Mouse (Mus musculus) liver, embryonic 13.5 days (tissue): ENCODE measurements around the gene Garem2. TPM values are rescaled to one million over a fixed set of nuclear protein-coding genes. Genes with fewer than 3 reads are reported as not detected.
"Not testable (repeated sequence)": the region's sequence is repeated elsewhere in the genome, so short reads cannot be mapped to it uniquely, and the experiment has no call there.

Source experiments
- ATAC-seq: fragments of 200-750 bp; cut with Nextera tagmentation; 2 replicates; pipeline ENCODE4 v1.8.0; 2017; ENCODE audit warnings: low read depth, mild to moderate bottlenecking, moderate number of reproducible peaks, moderate library complexity
- DNase-seq: peaks from one replicate; pipeline ENCODE4 v3.0.0; 2022
- H3K27ac ChIP-seq: fragments of 300-500 bp; sonication (generic); 2 replicates; pipeline ENCODE4 v1.5.1; 2015; ENCODE audit warnings: moderate library complexity, mild to moderate bottlenecking, inconsistent platforms
- H3K27me3 ChIP-seq: fragments of 300-500 bp; sonication (generic); 2 replicates; pipeline ENCODE4 v1.6.1; 2015; ENCODE audit warnings: mild to moderate bottlenecking, inconsistent platforms
- H3K36me3 ChIP-seq: fragments of 300-500 bp; sonication (generic); 2 replicates; pipeline ENCODE4 v1.6.1; 2015; ENCODE audit warnings: mild to moderate bottlenecking, inconsistent platforms
- H3K4me1 ChIP-seq: fragments of 300-500 bp; sonication (generic); replicated peaks from 2 replicates; pipeline ENCODE4 v1.6.1; 2015; ENCODE audit warnings: inconsistent platforms
- H3K4me2 ChIP-seq: fragments of 300-500 bp; sonication (generic); 2 replicates; pipeline ENCODE4 v1.6.1; 2015; ENCODE audit warnings: inconsistent platforms, mild to moderate bottlenecking, moderate library complexity
- H3K4me3 ChIP-seq: fragments of 300-500 bp; sonication (generic); replicated peaks from 2 replicates; pipeline ENCODE4 v1.5.1; 2015; ENCODE audit warnings: mild to moderate bottlenecking, inconsistent platforms
- H3K9ac ChIP-seq: fragments of 300-500 bp; sonication (generic); 2 replicates; pipeline ENCODE4 v1.6.1; 2015; ENCODE audit warnings: mild to moderate bottlenecking, inconsistent platforms
- H3K9me3 ChIP-seq: fragments of 300-500 bp; sonication (generic); replicated peaks from 2 replicates; pipeline ENCODE4 v1.6.1; 2016; ENCODE audit warnings: inconsistent platforms
- WGBS: fragments of 180-500 bp; shearing (Covaris S2); methylation state at CpG from one replicate; pipeline ENCODE4 v1.1.7; 2015; ENCODE audit not compliant: insufficient replicate concordance; 5-methylcytosine and 5-hydroxymethylcytosine counted together
- polyA plus RNA-seq: library from polyadenylated mRNA; unstranded; fragments of >200 nt; fragmentation: Nextera tagmentation; extraction: Ambion mirVana; gene quantifications from 2 replicates; pipeline ENCODE4 v1.2.1, GENCODE M21; 2015

Gene Garem2
- 0.03 TPM in 2 replicates for polyA plus RNA-seq

DNA sequence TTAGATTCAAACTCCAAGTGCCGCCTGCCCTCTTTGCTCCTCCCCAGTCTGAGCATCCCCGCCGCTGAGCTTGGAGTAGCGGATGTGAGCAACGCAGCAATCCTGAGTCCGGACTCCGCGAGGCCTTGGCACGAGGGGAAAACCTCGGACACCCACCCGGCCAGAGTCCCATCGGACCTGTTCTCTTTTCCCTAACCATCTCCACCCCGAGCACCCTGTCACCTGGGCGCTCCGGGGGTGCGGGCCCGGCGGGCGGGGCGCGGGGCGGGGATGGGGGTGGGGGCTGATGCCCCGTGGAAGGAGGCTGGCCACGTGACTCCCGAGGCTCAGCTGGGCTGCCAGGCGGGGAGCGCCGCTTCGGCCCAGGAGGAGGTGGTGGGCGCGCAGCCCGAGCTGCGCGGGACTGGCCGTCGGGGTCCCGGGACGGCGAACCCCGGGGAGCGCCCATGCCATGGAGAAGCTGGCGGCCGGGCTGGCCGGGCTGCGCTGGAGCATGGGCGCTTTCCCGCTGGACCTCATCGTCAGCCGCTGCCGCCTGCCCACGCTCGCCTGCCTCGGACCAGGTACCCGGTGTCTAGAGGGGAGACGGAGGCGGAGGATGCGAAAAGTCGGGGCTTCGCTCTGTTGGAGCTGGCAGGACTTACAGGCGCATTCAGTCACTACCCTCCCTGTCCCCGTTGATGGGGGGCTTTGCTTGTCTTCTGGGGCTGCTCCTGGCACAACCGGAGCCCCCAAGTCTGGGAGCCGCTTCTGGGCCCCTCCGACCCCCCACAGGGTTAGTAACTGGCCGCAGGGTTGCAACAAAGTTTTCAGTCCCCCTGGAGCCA, at the start of gene Garem2:
TSS of gene Garem2 (plus strand) at position 321 of the 827 bp plus-strand sequence.
- Histone ChIP-seq H3K9me3 (peaks cover 8% of the 10 kb centered on the region; the same call in 1 of the 2 replicates), H3K27me3 (peaks cover 79% of the 10 kb centered on the region), H3K9ac (no peak within 1 kb of the TSS), H3K4me1 (peaks cover 7% of the 10 kb centered on the region), H3K27ac (no peak within 1 kb of the TSS), H3K4me2 (peak within 1 kb of the TSS; percentile 58), H3K4me3 (peak within 1 kb of the TSS; percentile 44), H3K36me3 (no peaks in the 10 kb centered on the region)
- no peak for DNase-seq
- WGBS, result 2% methylated on average over 62 of the region's 65 CpGs
- ATAC-seq, result no peak

DNA sequence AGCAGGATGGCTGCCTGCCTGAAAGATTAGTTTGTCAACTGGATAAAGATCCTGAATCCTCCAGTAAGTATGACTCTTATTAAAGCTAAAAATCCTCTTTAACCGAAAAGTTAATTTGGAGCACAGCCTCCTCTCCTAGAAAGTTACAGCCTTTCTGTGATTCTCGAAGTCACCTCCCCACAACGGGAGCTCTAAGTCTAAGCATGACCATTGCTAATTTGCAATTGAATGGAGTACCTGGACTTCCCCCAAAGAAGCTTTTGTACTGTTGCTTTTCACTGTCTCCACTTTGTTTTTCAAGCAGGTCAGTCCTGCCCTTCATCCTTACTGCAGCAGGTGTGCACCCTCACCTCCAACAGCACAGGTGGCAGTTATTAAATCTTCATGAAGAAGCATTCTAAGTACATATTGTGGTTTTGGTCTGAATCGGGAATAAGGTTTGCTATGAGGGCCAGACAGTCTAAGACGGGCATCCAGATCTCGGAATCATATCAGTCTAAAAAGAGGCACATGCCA, 46.7 kb upstream of the Garem2 start:
- Histone ChIP-seq H3K36me3 (peaks cover 46% of the 10 kb centered on the region), H3K4me2 (no peak overlapping the region), H3K9ac (no peak overlapping the region), H3K4me3 (no peak overlapping the region), H3K4me1 (no peaks in the 10 kb centered on the region), H3K27me3 (no peaks in the 10 kb centered on the region), H3K9me3 (no peaks in the 10 kb centered on the region), H3K27ac (no peak overlapping the region)
- DNase-seq (no peak), ATAC-seq (no peak)
- 82% methylated on average over 6 of the region's 6 CpGs for WGBS

DNA sequence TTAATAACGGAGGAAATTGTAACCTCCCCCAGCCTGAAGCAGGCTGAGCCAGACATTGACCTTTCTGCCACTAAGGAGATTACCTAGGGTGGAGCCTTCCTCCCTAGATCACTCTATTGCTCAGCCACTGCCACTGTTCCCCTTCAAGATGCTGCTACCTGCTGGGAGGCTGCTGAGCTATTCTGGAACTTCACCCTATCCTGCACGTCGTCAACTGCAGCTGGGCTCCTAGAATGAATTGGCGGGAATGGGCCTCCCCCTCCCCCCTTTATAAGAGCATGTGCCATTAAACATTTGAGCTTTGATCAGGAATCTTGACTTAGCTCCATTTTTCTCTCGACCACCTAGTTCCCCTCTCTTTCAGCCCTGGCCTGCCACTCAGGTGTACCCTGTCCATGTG, 45.4 kb upstream of the Garem2 start:
- not testable (repeated sequence) for ATAC-seq, H3K4me3 ChIP-seq, H3K4me1 ChIP-seq, H3K4me2 ChIP-seq, H3K27ac ChIP-seq, H3K9ac ChIP-seq, H3K9me3 ChIP-seq, DNase-seq, H3K27me3 ChIP-seq
- 76% methylated on average over 5 of the region's 5 CpGs for WGBS
- peaks cover 59% of the 10 kb centered on the region for H3K36me3 ChIP-seq

DNA sequence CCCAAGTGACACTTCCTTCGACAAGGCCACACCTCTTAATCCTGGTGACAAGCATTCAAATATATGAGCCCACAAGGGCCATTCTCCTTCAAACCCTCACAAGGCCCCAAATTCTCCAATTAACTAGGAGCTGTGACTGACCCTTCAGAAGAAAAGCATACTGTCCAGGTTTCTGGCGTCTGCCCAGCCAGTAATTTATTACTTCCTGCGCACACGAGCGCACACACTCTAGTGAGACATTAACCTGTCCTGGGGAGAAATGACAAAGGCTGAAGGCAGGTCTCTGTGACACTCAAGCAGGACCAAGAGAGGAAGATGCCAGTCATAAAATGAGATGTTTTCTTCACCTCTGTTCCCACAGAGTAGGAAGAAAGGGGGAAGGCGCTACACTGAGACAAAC, 37.2 kb upstream of the Garem2 start:
- ATAC-seq (no peak), DNase-seq (no peak)
- no peaks in the 10 kb centered on the region for H3K27me3 ChIP-seq
- 80% methylated on average over 6 of the region's 6 CpGs for WGBS
- no peaks in the 10 kb centered on the region for H3K9me3 ChIP-seq
- no peak overlapping the region for H3K4me2 ChIP-seq
- H3K9ac ChIP-seq, result no peak overlapping the region
- no peak overlapping the region for H3K27ac ChIP-seq
- H3K36me3 ChIP-seq, result peaks cover 86% of the 10 kb centered on the region
- H3K4me3 ChIP-seq, result no peak overlapping the region
- peaks cover 21% of the 10 kb centered on the region for H3K4me1 ChIP-seq

DNA sequence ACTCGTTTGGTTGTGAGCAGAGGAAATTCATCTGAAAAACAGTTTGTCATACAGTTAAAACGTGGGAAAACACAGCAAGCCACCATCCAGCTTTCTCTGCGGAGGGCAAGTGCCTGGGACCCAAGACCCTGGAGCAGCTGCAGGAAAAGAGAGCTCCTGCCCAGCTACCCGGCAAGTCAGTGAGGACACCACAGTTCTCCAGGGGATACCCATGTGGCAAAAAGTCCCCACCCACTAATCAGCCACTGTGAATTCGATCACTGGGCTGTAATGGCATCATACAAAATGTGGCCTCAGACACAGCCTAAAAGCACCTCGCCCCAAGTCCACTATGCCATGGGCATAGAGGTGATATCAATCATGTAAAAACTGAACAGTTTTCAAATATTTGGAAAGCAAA, 33.3 kb upstream of the Garem2 start:
- peaks cover 28% of the 10 kb centered on the region for H3K4me1 ChIP-seq
- peak overlapping the region; percentile 89; the same call in 1 of the 2 replicates for H3K27ac ChIP-seq
- no peak for DNase-seq
- no peaks in the 10 kb centered on the region for H3K9me3 ChIP-seq
- no peaks in the 10 kb centered on the region for H3K27me3 ChIP-seq
- ATAC-seq, result no peak
- peak overlapping the region; percentile 93 for H3K4me3 ChIP-seq
- peak overlapping the region; percentile 95 for H3K9ac ChIP-seq
- peak overlapping the region; percentile 86 for H3K4me2 ChIP-seq
- peaks cover 53% of the 10 kb centered on the region for H3K36me3 ChIP-seq
- WGBS, result 57% methylated on average over 6 of the region's 6 CpGs

DNA sequence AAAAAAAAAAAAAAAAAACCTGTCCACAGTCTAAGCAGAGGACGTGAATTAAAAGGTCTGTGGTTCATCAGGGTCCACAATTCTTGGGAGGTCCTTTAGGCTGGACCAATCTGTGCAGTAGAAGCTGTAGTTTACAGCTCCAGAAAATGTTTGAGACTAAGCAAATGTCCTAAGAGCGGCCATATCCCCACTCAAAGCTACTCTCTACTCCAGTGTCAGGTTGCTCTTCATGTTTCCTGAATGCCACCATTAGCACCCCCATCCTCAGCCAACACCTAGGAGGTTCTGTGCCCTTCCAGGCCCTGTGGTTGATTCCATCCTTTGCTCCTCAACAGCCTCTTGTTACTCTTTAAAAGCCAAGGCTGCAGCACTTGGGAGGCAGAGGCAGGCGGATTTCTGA, 32.6 kb upstream of the Garem2 start:
- Histone ChIP-seq H3K4me1 (peaks cover 28% of the 10 kb centered on the region), H3K9me3 (no peaks in the 10 kb centered on the region), H3K27me3 (no peaks in the 10 kb centered on the region), H3K9ac (peak overlapping the region; percentile 95), H3K36me3 (peaks cover 47% of the 10 kb centered on the region), H3K4me3 (peak overlapping the region; percentile 93), H3K4me2 (peak overlapping the region; percentile 86), H3K27ac (peak overlapping the region; percentile 89)
- ATAC-seq (no peak), DNase-seq (no peak)
- 17% methylated on average over 3 of the region's 3 CpGs for WGBS

DNA sequence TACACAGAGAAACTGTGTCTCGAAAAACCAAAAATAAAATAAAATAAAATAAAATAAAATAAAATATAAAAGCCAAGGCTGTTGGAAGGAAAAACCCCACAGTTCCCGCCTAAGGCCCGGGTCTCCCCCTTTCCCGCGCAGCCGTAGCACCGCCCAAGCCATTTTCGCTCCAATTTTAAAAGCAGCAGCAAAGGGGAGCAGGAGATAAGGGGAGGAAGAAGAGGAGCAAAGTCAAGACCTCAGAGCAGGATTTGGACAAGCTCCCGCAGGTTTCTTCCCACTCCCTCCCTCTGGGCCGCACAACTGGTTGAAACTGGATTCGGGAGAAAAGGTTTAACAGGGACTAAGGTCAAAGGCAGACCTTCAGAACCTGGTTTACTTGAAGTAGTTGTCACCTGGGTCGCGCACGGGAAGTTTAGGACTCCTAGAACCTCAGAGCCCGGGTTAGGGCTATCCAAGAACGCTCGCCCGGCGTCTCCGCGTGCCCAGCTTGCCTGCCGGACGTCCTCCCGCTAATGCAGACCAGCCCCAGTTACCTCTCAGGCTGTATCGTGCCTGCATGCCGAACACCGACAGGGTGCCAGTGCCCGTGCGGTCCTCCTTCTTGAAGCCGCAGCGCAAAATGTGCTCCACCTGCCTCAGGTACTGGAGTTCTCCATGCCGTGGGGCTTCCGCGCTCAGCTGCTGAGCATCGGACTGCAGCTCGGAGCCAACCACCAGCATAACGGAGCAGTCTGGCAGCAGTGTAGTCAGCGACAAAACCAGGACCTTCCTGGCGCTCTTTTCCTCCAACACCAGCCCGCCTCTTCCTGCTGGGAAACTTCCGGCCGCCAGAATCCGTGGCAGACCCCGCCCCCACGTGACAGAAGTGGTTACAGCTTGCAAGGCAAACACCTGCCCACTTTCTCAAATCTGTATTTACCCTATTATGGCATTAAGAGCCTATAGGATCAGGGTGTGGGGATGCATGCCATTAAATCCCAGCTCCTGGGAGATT, 31.8 kb upstream of the Garem2 start, which contains the start of gene Tyms:
TSS of gene Tyms (minus strand) at position 793 of the 997 bp plus-strand sequence.
- Histone ChIP-seq H3K4me3 (peak within 1 kb of the TSS; percentile 93), H3K4me2 (peak within 1 kb of the TSS; percentile 86), H3K27me3 (no peaks in the 10 kb centered on the region), H3K27ac (peak within 1 kb of the TSS; percentile 89), H3K4me1 (peaks cover 28% of the 10 kb centered on the region), H3K36me3 (peaks cover 39% of the 10 kb centered on the region), H3K9me3 (no peaks in the 10 kb centered on the region), H3K9ac (peak within 1 kb of the TSS; percentile 95)
- DNase-seq (peak; percentile 80), ATAC-seq (peak; percentile 86)
- WGBS, result under 1% methylated on average over 45 of the region's 45 CpGs

DNA sequence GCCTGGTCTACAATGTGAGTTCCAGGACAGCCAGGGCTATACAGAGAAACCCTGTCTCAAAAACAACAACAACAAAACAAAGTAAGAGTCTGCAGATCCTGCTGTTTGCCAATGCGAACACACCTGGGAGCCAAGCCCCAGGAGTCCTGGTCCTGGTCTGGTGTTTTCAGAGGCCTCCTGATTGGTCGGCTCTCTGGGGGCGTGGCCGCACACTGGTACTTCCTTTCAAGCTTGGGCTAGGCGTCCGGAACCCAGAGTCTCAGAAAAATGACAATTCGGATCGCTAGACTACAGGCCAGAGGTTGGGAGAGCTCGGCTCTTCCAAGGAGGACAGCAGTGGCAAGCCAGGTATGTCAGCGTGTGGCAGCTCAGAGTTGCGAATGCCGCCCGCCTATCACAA, 12.3 kb upstream of the Garem2 start:
- H3K36me3 ChIP-seq, result no peaks in the 10 kb centered on the region
- no peak overlapping the region for H3K9ac ChIP-seq
- H3K4me3 ChIP-seq, result no peak overlapping the region
- H3K27ac ChIP-seq, result no peak overlapping the region
- 49% methylated on average over 13 of the region's 13 CpGs for WGBS
- H3K4me2 ChIP-seq, result peak overlapping the region; percentile 37; the same call in 1 of the 2 replicates
- DNase-seq (no peak), ATAC-seq (no peak)
- no peaks in the 10 kb centered on the region for H3K4me1 ChIP-seq
- no peaks in the 10 kb centered on the region for H3K27me3 ChIP-seq
- H3K9me3 ChIP-seq, result no peaks in the 10 kb centered on the region

DNA sequence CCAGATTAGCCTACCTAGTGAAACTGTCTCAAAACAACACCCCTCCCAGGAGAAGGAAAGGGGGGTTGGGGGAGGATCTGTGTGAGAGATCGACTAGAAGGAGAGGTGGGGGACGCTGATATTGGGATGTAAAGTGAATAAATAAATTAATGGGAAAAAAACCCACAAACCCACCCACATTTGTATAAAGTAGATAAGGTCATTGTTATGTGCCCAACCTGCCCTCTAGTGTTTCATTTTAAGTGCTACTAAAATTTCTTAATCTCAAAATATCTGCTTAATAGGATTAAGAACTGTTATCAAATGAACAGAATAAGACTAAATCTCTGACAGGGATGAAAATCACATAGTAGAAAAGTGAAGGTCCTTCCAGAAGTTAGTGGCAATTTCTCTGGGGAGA, 10.6 kb upstream of the Garem2 start:
- Histone ChIP-seq H3K36me3 (no peaks in the 10 kb centered on the region), H3K4me2 (no peak overlapping the region), H3K9ac (no peak overlapping the region), H3K27ac (no peak overlapping the region), H3K9me3 (no peaks in the 10 kb centered on the region), H3K4me3 (no peak overlapping the region), H3K4me1 (no peaks in the 10 kb centered on the region), H3K27me3 (no peaks in the 10 kb centered on the region)
- WGBS, result 17% methylated on average over 2 of the region's 2 CpGs
- no peak for DNase-seq
- ATAC-seq, result no peak

DNA sequence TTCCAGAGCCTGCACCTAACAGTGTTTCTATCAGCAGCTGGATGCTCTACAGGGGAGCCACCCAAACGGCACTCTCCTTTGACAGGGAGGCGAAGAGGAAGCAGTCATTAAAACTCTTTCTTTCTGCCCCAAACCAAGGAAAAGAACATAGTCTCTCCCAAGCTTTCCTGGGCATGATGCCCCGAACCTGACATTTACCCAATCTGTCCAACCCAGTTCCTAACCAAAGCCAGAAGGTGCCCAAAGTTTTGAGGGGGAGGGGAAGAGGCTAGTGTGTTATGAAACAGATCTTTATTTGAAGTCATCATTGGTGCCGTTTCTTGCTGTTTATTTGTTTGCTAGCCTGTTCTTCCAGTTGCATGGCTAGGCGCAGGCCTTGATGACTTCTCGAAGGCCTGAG, 9.2 kb upstream of the Garem2 start:
- ATAC-seq (no peak), DNase-seq (no peak)
- Histone ChIP-seq H3K27ac (no peak overlapping the region), H3K9me3 (peaks cover 6% of the 10 kb centered on the region; the same call in 1 of the 2 replicates), H3K4me2 (no peak overlapping the region), H3K4me1 (no peaks in the 10 kb centered on the region), H3K9ac (no peak overlapping the region), H3K36me3 (no peaks in the 10 kb centered on the region), H3K4me3 (no peak overlapping the region), H3K27me3 (no peaks in the 10 kb centered on the region)
- 57% methylated on average over 6 of the region's 6 CpGs for WGBS

DNA sequence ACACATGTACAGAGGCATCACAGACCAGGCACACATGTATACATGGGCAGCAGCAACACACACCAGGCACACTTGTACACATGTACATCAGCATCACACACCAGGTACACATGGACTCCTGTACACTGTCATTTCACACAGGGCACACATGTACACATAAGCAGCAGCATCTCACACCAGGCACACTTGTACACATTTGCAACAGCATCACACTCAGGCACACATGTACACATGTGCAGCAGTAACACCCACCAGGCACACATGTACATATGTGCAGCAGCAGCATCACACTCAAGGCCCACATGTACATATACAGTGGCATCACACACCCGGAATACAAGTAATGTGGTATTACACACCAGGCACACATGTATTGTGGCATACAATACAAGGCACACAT, 6.7 kb upstream of the Garem2 start:
- WGBS, result 67% methylated on average over 1 of the region's 1 CpGs

More for the DNA sequence above, 6.7 kb upstream of the Garem2 start:
- H3K9ac ChIP-seq, result no peak overlapping the region
- peaks cover 11% of the 10 kb centered on the region for H3K27me3 ChIP-seq
- ATAC-seq, result no peak
- H3K9me3 ChIP-seq, result peaks cover 8% of the 10 kb centered on the region; the same call in 1 of the 2 replicates
- H3K27ac ChIP-seq, result no peak overlapping the region
- no peak overlapping the region for H3K4me2 ChIP-seq
- no peak overlapping the region for H3K4me3 ChIP-seq
- DNase-seq, result no peak
- no peaks in the 10 kb centered on the region for H3K36me3 ChIP-seq
- H3K4me1 ChIP-seq, result no peaks in the 10 kb centered on the region
